Mouse (Mus musculus) left cerebral cortex, postnatal 14 days (tissue): Measurements from ENCODE around the gene Neurog3. TPM values are rescaled to one million over a fixed set of nuclear protein-coding genes. Genes with fewer than 3 reads are reported as not detected.

Source experiments
- total RNA-seq, 2 experiments: library from RNA; stranded (reverse); gene quantifications; 2 replicates each; pipeline ENCODE4 v1.2.3; 2021

The Neurog3 gene
- total RNA-seq, 2 experiments from 2014 or later: not detected

Other genes with a start within 250 kb of the Neurog3 start
- gene Col13a1, start 154.0 kb upstream of the Neurog3 start, total RNA-seq: 1 to 10 TPM; 2.4 TPM
- 10 to 100 TPM; 51.0 to 60.4 TPM for gene Fam241b, start 10.8 kb downstream of the Neurog3 start, total RNA-seq
- gene Tspan15, start 98.2 kb downstream of the Neurog3 start, total RNA-seq: 1 to 10 TPM; 8.4 to 8.7 TPM
- under 1 TPM; 0.15 to 0.19 TPM for gene Tacr2, start 119.3 kb downstream of the Neurog3 start, total RNA-seq
- 100 to 1,000 TPM; 321 to 322 TPM for gene Hk1, start 246.8 kb downstream of the Neurog3 start, total RNA-seq